18 mouse cellular contexts compared by ENCODE assay signal in the genomic region with DNA sequence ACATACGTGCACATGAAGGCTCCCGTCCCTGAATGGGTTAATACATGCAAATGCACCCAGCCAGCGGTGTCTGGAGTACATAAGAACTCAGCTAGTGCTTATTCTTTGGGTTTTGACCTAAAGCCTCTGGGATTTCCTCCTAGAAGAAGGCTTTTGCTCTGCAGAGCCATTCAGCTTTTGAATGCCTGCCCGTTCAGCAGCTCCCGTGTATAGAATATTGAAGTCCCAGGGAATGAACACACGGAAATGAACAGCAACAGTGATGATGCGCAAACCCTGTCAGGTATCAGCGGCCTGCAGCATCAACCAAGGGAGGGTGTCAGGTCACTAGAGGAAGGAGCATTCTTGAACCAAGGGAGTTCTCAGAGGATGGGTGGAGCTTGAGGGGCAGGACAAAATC. TPM values are rescaled to one million over a fixed set of nuclear protein-coding genes. Genes with fewer than 3 reads are reported as not detected.
A peak's percentile ranks its signal among the peaks of the same experiment; 100 is the strongest.
DNase-seq lines count a peak whose midpoint lies in the region; ATAC-seq and TF ChIP-seq lines count a peak whose summit lies in the region.
"Had no signal": no experiment of that assay in that cellular context is flagged by ENCODE, and none has a peak within 500 bp of the region (broad histone marks: within the 10 kb centered on the region; RNA-seq: fewer than 3 reads in every experiment).

No protein-coding gene starts in this region.

- ATAC-seq in forebrain, embryonic 12.5 days (ENCODE audit: low FRiP score) = no peak
- no peak; the same call in 1 of the 2 replicates for ATAC-seq in hindbrain, postnatal 0 days
- ATAC-seq in neural tube, embryonic 14.5 days (ENCODE audit: low read depth) = peak; percentile 22; the same call in 1 of the 2 replicates

- no peaks in the 10 kb centered on the region for H3K27me3 ChIP-seq in forebrain, embryonic 12.5 days
- no peaks in the 10 kb centered on the region for H3K27me3 ChIP-seq in hindbrain, postnatal 0 days (ENCODE audit: insufficient read depth, low read length)
- no peaks in the 10 kb centered on the region for H3K27me3 ChIP-seq in neural tube, embryonic 14.5 days (ENCODE audit: control insufficient read depth, insufficient read depth, low read length)

- H3K36me3 ChIP-seq in forebrain, embryonic 12.5 days (replicated peaks) = no peaks in the 10 kb centered on the region
- H3K36me3 ChIP-seq in hindbrain, postnatal 0 days (ENCODE audit: insufficient read depth, low read length) = no peaks in the 10 kb centered on the region
- no peaks in the 10 kb centered on the region for H3K36me3 ChIP-seq in neural tube, embryonic 14.5 days (ENCODE audit: control insufficient read depth, insufficient read depth, low read length)

- peak overlapping the region; percentile 72; the same call in 1 of the 2 replicates for H3K27ac ChIP-seq in layer of hippocampus, adult 2 months
- H3K27ac ChIP-seq in forebrain, embryonic 12.5 days = peak overlapping the region; percentile 46
- peak overlapping the region; percentile 70 for H3K27ac ChIP-seq in hindbrain, postnatal 0 days
- H3K27ac ChIP-seq in neural tube, embryonic 14.5 days (ENCODE audit: low read depth, low read length) = 0 out of 2 replicates have a peak overlapping the region, but pooled peaks have one; percentile 1
- H3K27ac ChIP-seq: gastrocnemius, adult 2 months had no signal

- no peaks in the 10 kb centered on the region for H3K9me3 ChIP-seq in forebrain, embryonic 12.5 days
- H3K9me3 ChIP-seq in hindbrain, postnatal 0 days (ENCODE audit: low read length) = no peaks in the 10 kb centered on the region
- H3K9me3 ChIP-seq in neural tube, embryonic 14.5 days (ENCODE audit: control insufficient read depth, low read length) = no peaks in the 10 kb centered on the region

- WGBS in forebrain, embryonic 12.5 days = 38% methylated on average over 8 of the region's 8 CpGs
- WGBS in hindbrain, postnatal 0 days = 31% methylated on average over 8 of the region's 8 CpGs
- WGBS in neural tube, embryonic 14.5 days = 43% methylated on average over 8 of the region's 8 CpGs

- peaks cover 20% of the 10 kb centered on the region for H3K4me1 ChIP-seq in forebrain, embryonic 12.5 days
- H3K4me1 ChIP-seq in hindbrain, postnatal 0 days (ENCODE audit: insufficient read depth, low read length) = peaks cover 9% of the 10 kb centered on the region
- peaks cover 9% of the 10 kb centered on the region; the same call in 1 of the 2 replicates for H3K4me1 ChIP-seq in neural tube, embryonic 14.5 days (ENCODE audit: control insufficient read depth, insufficient read depth, low read length)

- no peak overlapping the region for H3K9ac ChIP-seq in forebrain, embryonic 12.5 days
- H3K9ac ChIP-seq in hindbrain, postnatal 0 days (replicated peaks; ENCODE audit: low read length) = no peak overlapping the region
- H3K9ac ChIP-seq in neural tube, embryonic 14.5 days (replicated peaks; ENCODE audit: low read depth, low read length) = no peak overlapping the region
- H3K9ac ChIP-seq: lung, embryonic 14.5 days had no signal

- no peak for TF ChIP-seq CTCF in layer of hippocampus, adult 2 months (conservative IDR thresholded peaks at IDR 0.05)
- TF ChIP-seq CTCF in hindbrain, postnatal 0 days (IDR thresholded peaks at IDR 0.05; ENCODE audit: low read depth) = no peak

- DNase-seq in layer of hippocampus, adult 2 months (ENCODE audit: low spot score in 2 of 2) = no peak
- no peak for DNase-seq in layer of hippocampus, postnatal 10 days (ENCODE audit: low spot score in 2 of 2)
- peak; percentile 33 for DNase-seq in hindbrain, postnatal 0 days (ENCODE audit: low spot score)
- DNase-seq in lung, adult 18-20 months = no peak
- no peak for DNase-seq in lung, postnatal 25 days (ENCODE audit: low spot score)
- no peak for DNase-seq in right cerebral cortex, postnatal 14 days
- DNase-seq: cerebellum, adult 11 months; gastrocnemius, adult 2 months; heart, postnatal 10 days; kidney, postnatal 10 days; layer of hippocampus, postnatal 36 days; lung, embryonic 14.5 days; spleen, adult 18-20 months; thymus, postnatal 36 days had no signal

- no peak overlapping the region for H3K4me2 ChIP-seq in forebrain, embryonic 12.5 days
- H3K4me2 ChIP-seq in hindbrain, postnatal 0 days (ENCODE audit: low read depth, low read length) = no peak overlapping the region
- H3K4me2 ChIP-seq in neural tube, embryonic 14.5 days (ENCODE audit: low read depth, low read length) = no peak overlapping the region
- H3K4me2 ChIP-seq: lung, embryonic 14.5 days had no signal

- no peak overlapping the region for H3K4me3 ChIP-seq in layer of hippocampus, adult 2 months
- no peak overlapping the region for H3K4me3 ChIP-seq in forebrain, embryonic 12.5 days (replicated peaks)
- H3K4me3 ChIP-seq in hindbrain, postnatal 0 days (ENCODE audit: low read length) = no peak overlapping the region
- H3K4me3 ChIP-seq in neural tube, embryonic 14.5 days (ENCODE audit: low read depth, low read length) = no peak overlapping the region
- H3K4me3 ChIP-seq: erythroblast, embryonic 14.5 days; gastrocnemius, adult 2 months; heart, adult 2 months had no signal

RNA-seq across cellular contexts. Expression of a gene that starts 52.4 kb away (rescaled TPM):
- total RNA-seq in layer of hippocampus, adult 2 months (2021) = 100 to 1,000 TPM; 178 to 186 TPM
- 100 to 1,000 TPM; 253 to 256 TPM for total RNA-seq in layer of hippocampus, postnatal 10 days (2021)
- 20.4 and 21.1 TPM in 2 replicates for polyA plus RNA-seq in forebrain, embryonic 12.5 days (2016; fragmentation: Nextera tagmentation; extraction: Ambion mirVana)
- 67.1 and 77.1 TPM in 2 replicates for total RNA-seq in hindbrain, postnatal 0 days (2014; rRNA removed)
- polyA plus RNA-seq in hindbrain, postnatal 0 days (2015; fragmentation: Nextera tagmentation; extraction: Ambion mirVana) = 52.2 and 55.5 TPM in 2 replicates
- 72.6 and 106 TPM in 2 replicates for polyA plus RNA-seq in neural tube, embryonic 14.5 days (2014; fragmentation: Nextera tagmentation; extraction: Ambion mirVana)

Comparison
In these comparisons a context has a peak if more than half of its experiments do, and no peak if none do; other contexts are left out.
1. H3K27ac ChIP-seq: peak in every context shown above with its lines; median percentile 72 in layer of hippocampus, adult 2 months; 70 in hindbrain, postnatal 0 days; 46 in forebrain, embryonic 12.5 days; 1 in neural tube, embryonic 14.5 days.